Mouse (Mus musculus) splenic B cell, adult 2 months (primary cell): ENCODE results near the gene Cask.

Experiments used
- DNase-seq: peaks from one replicate; pipeline ENCODE4 v3.0.0-alpha.2; 2011; ENCODE audit warnings: low read depth, low spot score
- H3K27me3 ChIP-seq: 2 replicates; pipeline ENCODE4 v1.6.1; 2012; ENCODE audit warnings: mild to moderate bottlenecking, low read length, moderate library complexity, mixed read lengths; ENCODE audit not compliant: control insufficient read depth, poor library complexity, insufficient read depth, severe bottlenecking
- H3K36me3 ChIP-seq: 2 replicates; pipeline ENCODE4 v1.6.1; 2012; ENCODE audit warnings: mild to moderate bottlenecking, low read length, moderate library complexity, mixed read lengths; ENCODE audit not compliant: control insufficient read depth, poor library complexity, insufficient read depth, severe bottlenecking

The Cask gene

DNA sequence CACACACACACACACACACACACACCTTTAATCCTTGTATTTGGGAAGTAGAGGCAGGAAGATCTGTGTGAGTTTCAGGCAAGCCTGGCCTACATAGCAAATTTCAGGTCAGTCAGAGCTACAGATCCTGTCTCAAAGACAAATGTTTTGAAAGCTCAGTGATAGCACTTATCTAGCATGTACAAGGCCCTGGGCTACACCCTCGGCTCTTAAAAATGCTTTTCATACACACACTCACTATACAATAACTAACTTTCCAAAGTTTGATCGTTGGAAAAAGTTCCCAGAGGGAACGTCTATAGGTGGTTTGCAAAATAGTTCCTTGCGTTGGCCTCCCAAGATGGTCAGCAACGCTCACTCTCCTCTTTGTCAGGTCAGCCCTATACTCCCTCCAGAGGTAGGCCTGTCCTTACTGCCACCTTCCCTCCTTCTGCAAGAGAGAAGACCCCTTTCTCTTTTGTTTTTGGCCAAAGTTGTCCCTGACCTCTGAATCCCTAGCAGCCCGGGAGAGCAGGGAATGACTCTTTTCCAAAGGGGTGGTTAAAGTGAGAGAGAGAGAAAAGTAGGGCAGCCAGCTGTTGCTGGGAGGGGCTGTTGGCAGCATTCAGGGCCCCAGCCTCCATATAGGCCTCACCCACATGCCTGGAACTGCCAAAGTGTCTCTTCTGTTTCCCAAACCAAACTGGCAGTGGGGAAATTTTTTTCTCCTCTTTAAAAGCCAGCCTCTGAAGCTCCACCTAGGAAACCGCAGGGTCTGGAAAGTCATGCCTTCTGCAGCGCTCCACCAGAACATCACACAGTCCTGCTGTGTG is 356.1 kb downstream of the Cask start:
- H3K27me3 ChIP-seq: no peaks in the 10 kb centered on the region
- no peak for DNase-seq
- no peaks in the 10 kb centered on the region for H3K36me3 ChIP-seq

DNA sequence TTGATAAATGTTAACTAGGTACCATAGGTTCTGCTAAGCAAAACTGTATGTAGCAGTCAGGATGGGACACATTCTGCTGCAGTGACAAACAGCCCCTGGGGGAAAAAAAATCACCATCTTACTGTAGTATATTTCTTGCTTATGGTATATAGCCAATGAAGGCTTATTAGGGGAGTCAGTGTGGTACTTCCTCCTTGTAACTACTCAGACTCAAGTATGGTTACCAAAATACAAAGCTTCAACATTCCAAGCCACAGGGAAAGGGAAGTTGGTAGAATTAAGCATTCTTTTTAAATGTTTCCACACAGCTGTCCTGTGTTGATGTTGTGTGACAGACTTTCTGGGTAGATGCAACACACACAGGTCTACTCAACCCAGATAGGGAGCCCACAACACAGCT is 358.2 kb downstream of the Cask start:
- Histone ChIP-seq H3K36me3 (no peaks in the 10 kb centered on the region), H3K27me3 (no peaks in the 10 kb centered on the region)
- no peak for DNase-seq

DNA sequence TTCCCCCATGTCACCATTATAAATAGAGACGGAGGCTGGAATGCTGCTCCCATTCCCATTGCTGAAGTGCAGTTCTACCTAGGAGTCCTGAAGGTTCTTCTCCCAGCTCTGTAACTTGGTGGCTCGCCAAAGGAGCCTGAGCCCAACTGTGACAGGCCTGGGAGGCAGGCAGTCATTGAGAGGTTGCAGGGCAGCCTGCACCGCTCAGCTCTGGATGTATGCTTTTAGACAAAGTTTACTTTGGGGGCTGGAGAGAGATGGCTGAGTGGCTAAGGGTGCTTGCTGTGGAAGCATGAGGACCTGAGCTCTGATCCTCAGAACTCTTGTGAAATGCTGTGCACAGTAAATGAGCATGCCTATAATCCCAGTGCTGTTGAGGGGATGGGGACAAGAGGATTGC is 360.2 kb downstream of the Cask start:
- Histone ChIP-seq H3K36me3 (no peaks in the 10 kb centered on the region), H3K27me3 (no peaks in the 10 kb centered on the region)
- no peak for DNase-seq

DNA sequence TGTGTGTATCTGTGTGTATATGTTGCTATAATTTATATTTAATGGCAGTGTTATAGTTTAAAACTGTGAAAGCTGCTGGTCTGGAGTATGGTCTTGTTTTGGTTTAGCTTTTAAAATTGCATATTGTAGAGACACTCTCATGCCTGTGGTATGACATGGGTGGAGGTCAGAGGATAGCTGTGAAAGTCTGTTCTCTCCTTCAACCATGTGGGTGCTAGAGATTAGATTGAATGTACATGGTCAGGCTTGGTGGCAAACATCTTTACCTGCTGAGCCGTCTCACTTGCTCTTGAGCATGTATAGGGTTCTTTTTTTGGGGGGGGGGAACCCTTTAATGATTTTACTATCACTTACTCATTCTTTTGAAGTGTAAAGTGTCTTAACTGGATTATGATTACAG is 361.4 kb downstream of the Cask start:
- DNase-seq: no peak
- H3K36me3 ChIP-seq: no peaks in the 10 kb centered on the region
- no peaks in the 10 kb centered on the region for H3K27me3 ChIP-seq

DNA sequence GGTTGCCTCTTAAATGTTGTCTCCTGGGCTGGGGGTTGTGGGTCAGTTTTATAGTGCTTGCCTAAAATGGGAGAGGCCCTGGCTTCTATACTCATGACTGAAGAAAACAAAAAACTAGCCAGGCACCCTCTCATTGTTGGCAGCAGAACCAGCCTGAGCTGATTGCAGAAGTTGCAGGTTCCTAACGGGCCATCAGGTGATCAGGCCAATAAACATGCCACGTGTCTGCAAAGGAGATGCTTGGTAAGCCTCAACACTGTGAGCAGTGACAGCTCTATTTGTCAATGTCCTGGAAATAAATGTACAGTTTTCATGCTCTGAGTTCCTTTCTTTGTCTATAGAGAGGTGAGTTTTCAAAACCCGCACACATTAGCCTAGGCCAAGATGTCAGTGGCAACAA is 362.2 kb downstream of the Cask start:
- Histone ChIP-seq H3K27me3 (no peaks in the 10 kb centered on the region), H3K36me3 (no peaks in the 10 kb centered on the region)
- no peak for DNase-seq

DNA sequence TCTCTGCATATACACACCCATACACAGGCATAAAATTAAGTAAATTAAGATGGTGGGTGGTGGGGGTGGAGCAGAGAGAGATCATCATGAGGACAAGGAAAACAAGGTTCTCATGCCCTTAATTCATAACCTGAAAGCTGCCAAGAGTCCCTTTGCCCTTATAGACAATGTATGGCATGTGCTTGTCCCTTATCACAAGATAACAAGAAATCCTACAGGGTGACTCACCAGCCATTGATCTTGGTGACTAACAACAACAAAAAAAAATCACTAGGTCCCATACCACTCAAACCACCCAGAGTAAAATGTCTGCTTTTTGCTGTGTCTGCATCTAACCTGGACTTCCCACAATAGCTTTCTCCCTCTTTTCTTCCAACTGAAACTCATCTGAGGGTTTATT is 366.7 kb downstream of the Cask start:
- no peak for DNase-seq
- H3K27me3 ChIP-seq: no peaks in the 10 kb centered on the region
- no peaks in the 10 kb centered on the region for H3K36me3 ChIP-seq

DNA sequence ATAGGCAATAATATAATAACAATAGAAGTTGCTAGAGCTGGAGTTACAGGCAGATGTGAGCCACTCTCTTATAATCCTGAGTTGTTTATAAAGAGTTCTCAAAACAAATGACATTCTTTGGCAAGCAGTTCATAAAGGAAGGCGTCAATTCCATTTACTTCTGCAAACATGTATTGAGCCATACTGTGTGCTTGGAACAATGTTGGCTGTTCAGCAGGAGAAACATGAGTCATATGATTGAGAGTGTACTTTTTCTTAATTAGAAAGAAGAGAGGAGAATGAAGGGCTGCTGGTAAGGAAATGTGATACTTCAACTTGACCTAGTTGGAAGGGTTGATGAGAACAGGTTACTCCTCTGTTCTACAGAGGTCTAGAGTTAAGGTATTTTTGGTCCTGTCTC is 368.6 kb downstream of the Cask start:
- Histone ChIP-seq H3K27me3 (no peaks in the 10 kb centered on the region), H3K36me3 (no peaks in the 10 kb centered on the region)
- DNase-seq: no peak

DNA sequence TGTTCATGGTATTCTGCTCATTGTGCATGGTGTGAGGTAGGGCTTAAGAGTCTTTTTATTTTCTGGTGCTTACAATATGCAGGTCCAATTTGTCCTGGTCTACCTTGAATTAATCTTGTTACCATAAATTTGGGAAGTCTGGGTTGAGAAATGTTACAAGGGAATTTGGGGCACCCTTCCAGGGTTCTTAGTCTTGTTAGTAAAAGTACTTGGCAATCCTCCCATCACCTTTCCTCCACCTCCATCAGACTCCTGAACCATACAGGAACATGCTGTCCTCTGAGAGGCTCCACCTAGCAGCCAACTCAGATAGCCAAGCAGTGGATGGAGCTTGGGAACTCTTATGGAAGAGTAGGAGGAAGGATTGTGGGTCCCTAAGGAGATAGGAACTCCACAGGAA is 371.6 kb downstream of the Cask start:
- H3K27me3 ChIP-seq: no peaks in the 10 kb centered on the region
- H3K36me3 ChIP-seq: no peaks in the 10 kb centered on the region
- no peak for DNase-seq

DNA sequence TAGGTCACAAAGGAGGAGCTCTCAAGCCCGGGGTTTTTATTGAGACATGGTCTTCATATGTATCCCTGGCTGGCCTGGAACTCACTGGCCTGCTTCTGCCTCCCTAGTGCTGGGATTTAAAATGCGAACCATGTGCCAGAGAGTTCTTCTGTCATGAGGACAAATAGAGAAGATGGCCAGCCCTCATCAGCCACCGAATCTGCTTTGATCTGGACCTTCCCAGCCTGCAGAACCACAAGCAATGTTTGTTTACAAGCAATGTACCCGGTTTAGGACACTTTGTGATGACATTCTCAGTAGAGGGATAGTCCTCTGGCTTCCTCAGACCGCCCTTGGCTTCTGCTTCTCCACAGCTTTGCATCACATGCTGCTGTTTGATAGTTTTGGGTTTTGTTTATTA is 372.9 kb downstream of the Cask start:
- Histone ChIP-seq H3K36me3 (no peaks in the 10 kb centered on the region), H3K27me3 (no peaks in the 10 kb centered on the region)
- no peak for DNase-seq

DNA sequence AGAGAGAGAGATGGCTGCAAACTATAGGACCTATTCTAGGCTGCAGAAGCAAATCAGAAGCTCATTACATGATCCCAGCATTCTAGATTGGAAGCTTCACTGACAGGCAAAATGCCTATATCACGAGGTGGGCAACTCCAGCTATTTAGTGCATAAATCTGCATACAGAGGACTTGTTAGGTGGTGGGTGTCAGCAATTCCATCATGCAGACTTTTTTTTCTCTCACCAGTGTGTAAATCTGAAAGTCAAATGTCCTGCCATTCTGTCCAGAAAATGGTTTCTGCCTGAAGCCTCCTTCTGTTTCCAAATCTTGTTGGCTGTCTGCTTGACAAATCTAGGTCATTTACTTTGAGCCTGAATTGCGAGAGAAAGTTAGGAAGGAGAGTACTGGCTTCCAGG is 373.6 kb downstream of the Cask start:
- DNase-seq: no peak
- Histone ChIP-seq H3K27me3 (no peaks in the 10 kb centered on the region), H3K36me3 (no peaks in the 10 kb centered on the region)

DNA sequence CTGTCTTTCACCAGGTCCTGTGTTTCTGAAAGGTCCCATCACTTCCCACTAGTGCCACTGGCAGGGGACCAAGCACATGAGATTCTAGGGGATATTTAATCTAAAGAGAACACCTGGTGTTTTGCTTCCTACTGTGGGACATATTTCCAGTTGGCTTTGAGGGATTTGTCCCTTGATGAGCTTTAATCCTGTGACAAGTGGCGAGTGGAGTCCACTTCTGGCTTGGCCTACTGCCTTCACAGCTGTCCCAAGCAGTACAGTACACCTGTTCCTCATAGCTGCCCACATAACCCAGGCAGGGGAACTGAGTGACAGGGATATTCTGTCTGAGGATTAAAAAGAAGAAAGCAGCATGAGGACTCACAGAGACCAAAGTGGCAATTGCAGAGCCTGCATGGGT is 375.8 kb downstream of the Cask start:
- Histone ChIP-seq H3K27me3 (no peaks in the 10 kb centered on the region), H3K36me3 (no peaks in the 10 kb centered on the region)
- no peak for DNase-seq

DNA sequence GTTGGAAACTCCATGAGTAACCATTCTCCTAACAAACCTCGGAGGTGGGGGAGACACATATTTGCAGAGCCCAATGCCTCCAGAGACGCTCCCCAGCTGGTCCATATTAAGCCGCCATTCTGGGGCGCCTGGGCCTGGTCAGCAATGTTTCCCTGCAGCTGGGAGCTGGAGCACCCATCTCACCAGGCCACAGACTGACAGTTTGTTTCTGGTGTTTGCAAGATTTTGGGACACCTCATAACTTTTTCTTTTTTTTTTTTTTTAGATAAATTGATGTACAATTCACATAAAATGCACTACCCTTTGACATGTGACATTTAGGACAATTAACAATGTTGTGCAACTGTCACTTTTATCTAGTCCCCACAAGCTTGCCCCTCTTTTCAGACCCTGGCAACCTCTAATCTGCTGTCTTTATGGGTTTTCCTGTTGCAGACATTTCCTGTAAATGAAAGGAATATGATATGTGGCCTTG is 378.4 kb downstream of the Cask start:
- DNase-seq: no peak
- no peaks in the 10 kb centered on the region for H3K27me3 ChIP-seq
- H3K36me3 ChIP-seq: no peaks in the 10 kb centered on the region

DNA sequence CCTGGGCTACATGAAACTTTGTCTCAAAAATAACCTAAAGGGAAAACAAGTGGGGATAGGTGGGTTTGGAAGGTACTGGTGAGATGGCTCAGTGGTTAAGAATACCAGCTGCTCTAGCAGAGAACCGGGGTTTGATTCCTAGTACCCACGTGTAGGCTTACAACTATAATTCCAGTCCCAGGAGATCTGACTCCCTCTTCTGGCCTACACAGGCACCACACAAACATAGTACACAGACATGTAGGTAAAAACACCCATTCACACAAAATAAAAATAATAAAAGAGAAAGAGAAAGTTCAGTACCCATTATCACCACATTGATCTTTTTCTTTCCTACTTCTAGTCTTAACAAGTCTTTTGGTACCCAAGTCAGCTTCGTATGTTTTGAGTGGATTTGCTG is 379.2 kb downstream of the Cask start:
- Histone ChIP-seq H3K27me3 (no peaks in the 10 kb centered on the region), H3K36me3 (no peaks in the 10 kb centered on the region)
- DNase-seq: no peak

DNA sequence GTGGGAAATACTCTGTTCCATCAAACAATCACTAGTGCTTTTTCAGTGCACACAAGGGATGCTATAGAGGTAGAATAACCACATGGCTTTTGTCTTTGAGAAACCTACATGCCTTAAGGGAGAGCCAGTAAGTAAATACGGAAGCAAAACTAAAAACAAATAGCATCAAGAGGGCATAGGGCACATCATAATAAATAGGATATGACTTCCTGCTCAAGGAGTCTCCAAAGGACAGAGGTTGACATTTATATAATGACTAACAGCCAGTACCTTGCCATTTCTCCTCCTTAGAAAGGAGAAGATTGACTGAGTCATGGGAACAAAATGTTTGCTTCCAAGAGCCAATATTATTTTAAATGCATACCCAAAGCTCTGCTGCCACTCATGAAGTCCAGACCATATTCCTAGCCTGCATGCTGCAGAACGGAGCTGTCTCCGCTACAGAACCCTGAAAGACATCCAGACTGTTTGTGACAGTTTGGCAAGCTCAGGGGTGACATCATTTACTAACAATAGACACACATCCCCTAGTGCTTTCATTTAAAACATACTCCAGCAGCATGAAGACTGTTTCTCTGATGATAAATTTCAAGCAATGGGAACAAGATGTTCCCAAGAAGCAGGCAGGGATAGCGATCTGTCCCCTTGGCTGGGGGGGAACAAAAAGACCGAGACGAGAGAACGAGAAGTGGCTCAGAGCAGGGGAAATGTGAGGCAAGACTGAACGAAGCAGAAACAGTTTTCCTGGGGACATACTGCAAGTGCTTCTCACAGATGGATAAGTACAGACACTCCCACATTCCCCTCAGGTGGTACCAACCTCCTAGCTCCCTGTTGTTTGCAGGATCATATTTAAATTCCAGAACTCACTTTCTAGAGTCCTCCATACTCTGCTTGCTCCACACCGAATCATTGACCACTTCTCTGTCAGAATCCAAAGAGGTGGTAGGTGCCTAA is 381.7 kb downstream of the Cask start:
- no peaks in the 10 kb centered on the region for H3K36me3 ChIP-seq
- DNase-seq: no peak
- no peaks in the 10 kb centered on the region for H3K27me3 ChIP-seq

DNA sequence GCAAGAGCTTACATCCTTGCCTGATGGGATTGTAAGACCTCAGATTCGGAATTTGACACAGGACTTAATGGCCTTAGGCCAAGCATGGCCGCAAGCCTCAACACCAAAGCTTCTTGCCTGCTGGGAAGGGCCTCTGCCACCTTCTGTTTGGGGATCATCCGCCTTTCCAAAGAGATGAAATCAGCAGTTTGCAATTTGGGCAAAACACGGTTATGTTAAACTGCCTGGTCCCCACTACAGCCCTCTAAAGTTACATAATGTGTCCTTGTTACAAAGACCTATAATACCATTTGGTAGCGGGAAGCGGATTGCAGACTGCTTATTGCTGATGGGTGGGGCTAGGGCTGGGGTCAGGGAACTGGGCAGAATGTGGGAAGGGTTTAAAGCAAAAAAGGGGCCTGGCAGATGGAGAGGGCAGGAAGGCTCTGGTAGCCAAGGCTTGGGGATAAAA is 384.0 kb downstream of the Cask start:
- H3K27me3 ChIP-seq: no peaks in the 10 kb centered on the region
- no peaks in the 10 kb centered on the region for H3K36me3 ChIP-seq
- DNase-seq: no peak
